19 mouse cellular contexts compared by ENCODE assay signal in the genomic region with DNA sequence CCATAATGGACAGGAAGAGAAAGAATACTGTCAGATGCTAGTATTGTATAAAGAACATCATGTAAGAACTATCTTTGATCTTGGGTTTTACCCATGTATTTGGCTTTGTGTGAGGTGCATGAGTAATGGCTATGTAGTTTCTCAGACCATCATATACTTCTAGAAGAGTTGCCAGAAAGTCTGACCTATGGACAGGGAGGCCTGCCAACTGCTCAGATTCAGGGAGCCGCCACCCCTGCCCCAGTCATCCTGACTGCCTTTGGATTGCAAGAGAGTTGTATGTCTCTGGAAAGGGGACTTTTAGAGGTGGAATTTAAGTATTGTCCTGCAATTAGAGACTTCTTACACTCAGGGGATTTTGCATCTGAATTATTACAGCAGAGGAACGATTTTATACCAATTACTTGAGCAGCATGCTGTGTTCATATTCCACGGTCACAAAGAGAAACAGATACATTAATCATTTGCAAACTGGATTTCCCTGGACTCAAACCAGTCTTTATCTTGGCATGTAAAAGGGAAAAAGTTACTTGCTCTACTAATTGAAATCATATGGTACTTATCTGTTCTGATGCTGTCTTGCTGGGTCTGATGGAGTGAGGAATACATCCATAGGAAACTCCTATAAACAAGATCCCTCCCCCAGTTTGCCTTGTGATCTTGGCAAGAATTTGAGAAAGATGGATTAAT.
"Had no signal": no experiment of that assay in that cellular context is flagged by ENCODE, and none has a peak within 500 bp of the region (broad histone marks: within the 10 kb centered on the region; RNA-seq: fewer than 3 reads in every experiment).

No protein-coding gene starts in this region.

- H3K9ac ChIP-seq: liver, postnatal 0 days; lung, embryonic 15.5 days; midbrain, embryonic 12.5 days; neural tube, embryonic 13.5 days; neural tube, embryonic 15.5 days had no signal

- H3K4me3 ChIP-seq: lung, embryonic 15.5 days; midbrain, embryonic 10.5 days; midbrain, embryonic 12.5 days; myocyte; neural tube, embryonic 13.5 days; neural tube, embryonic 15.5 days had no signal

- DNase-seq: liver, postnatal 0 days; lung, adult 2 months; lung, postnatal 14 days; lung, postnatal 4 days; midbrain, embryonic 14.5 days; retina, postnatal 1 day; right cerebral cortex, adult 18-20 months; spleen, adult 18-20 months; thymus, adult 18-20 months; thymus, postnatal 14 days; thymus, postnatal 36 days had no signal

- H3K27ac ChIP-seq: lung, embryonic 15.5 days; midbrain, embryonic 10.5 days; midbrain, embryonic 12.5 days; neural tube, embryonic 13.5 days; neural tube, embryonic 15.5 days had no signal

- H3K9me3 ChIP-seq: lung, embryonic 15.5 days; midbrain, embryonic 10.5 days; midbrain, embryonic 12.5 days; neural tube, embryonic 13.5 days; neural tube, embryonic 15.5 days had no signal

- H3K4me2 ChIP-seq: lung, embryonic 15.5 days; midbrain, embryonic 12.5 days; neural tube, embryonic 13.5 days; neural tube, embryonic 15.5 days had no signal

- ATAC-seq: liver, postnatal 0 days; lung, postnatal 0 days; midbrain, embryonic 16.5 days had no signal

- H3K36me3 ChIP-seq: lung, embryonic 15.5 days; midbrain, embryonic 10.5 days; midbrain, embryonic 12.5 days; neural tube, embryonic 13.5 days; neural tube, embryonic 15.5 days had no signal

- H3K4me1 ChIP-seq: lung, embryonic 15.5 days; midbrain, embryonic 10.5 days; midbrain, embryonic 12.5 days; neural tube, embryonic 13.5 days; neural tube, embryonic 15.5 days had no signal
